Mouse (Mus musculus): Measurements from ENCODE around the gene Porcn.

Gene Porcn

DNA sequence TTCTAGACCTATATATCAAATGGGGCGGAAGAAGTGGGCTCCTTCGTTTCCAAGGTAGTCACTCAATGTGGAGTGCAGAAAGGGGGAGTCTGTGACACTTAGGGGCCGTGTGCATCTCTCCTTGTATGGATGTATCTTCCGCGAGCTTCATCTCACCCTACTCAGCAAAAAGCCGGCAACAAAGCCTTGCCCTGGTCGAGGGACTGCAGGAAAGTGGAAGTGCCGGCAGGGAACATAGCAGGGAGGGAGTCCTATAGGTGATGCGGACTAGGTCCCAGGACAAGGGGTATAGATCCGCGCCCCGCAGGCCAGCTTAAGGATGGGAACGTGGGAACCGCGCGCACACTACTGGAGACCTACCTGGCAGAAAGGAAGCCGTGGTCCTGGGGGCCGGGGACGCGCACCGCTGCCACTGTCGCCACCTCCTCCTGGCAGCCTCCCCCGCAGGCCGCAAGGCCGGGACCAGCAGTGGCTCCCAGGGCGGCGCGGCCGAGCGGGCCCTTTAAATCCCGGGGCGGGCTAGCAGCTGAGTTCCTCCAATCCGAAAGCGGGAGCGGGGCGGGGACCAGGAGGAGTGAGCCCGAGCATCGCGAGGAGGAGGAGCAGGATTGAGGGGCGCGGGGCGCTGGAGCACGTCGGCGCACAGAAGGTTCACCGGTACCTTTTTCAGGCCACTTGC is at the start of gene Porcn:
TSS of gene Porcn (minus strand) at position 511 of the 679 bp plus-strand sequence.
- peak; percentile 78 for DNase-seq

DNA sequence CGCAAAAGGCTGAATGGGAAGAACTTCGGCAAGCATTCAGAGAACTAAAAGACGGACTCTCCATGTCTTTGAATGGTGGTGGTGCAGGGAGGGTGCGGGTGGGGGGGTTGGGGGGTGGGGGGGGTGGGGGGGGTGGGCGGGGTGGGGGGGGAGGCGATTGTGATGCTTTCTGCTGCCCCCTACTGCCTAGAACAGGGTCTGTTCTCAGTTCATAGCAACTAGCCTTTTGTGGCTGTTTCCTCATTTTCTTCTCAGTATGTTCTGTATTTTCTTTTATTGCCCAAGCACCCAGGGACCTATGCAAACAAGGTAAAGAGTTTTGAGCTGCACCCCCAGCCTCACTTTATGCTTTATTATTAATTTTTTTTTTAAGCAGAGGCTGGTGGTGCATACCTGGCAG is 49.5 kb upstream of the Porcn start:
- no peak for DNase-seq

- DNase-seq, result peak; percentile 31
These were observed 47.4 kb upstream of the Porcn start for GRCm38 (mm10) chrX:8253711-8254110.

DNA sequence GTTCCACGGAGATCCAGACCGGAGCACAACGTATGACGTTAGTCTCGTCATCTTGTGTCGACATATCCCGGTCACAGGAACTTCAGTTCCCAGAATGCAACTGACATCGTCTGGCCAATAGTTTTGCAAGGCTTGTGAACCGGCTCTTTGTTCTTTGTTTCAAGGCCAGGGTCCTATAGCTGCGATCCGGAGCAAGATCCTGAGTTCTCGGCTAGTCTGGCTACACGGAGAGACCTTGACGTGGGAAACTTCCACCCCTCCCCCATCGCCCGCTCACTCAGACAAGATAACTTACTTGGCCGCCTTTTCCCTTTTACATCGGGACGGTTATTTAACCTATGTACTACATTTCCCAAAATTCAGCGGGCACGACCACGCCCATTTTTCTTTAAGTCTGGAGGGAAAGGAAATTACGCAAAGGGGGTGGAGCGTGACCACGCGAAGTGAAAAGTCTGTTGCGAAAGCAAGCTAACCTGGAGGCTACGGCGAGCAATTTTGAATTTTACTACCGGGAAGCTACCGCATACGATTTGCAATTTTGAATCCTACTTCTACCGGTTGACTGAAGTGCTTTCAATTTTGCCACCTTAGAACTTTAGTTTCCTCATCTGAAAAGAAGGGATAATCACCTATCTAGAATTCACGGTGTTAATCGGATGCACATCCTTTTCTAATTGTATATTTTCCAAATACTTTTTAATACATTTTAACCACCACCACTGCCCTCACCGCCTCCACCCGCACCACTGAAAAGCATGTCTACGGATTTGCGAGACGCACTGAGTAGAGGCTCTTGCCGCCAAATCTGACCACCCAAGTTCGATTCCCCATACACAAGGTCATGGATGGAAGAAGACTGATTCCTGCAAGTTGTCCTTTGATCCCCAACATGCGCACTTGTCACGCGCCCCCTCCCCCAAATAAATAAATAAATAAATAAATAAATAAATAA is 46.3 kb upstream of the Porcn start, which contains the start of gene Ftsj1:
TSS of gene Ftsj1 (minus strand) at position 73 of the 952 bp plus-strand sequence.
- peak; percentile 88 for DNase-seq

DNA sequence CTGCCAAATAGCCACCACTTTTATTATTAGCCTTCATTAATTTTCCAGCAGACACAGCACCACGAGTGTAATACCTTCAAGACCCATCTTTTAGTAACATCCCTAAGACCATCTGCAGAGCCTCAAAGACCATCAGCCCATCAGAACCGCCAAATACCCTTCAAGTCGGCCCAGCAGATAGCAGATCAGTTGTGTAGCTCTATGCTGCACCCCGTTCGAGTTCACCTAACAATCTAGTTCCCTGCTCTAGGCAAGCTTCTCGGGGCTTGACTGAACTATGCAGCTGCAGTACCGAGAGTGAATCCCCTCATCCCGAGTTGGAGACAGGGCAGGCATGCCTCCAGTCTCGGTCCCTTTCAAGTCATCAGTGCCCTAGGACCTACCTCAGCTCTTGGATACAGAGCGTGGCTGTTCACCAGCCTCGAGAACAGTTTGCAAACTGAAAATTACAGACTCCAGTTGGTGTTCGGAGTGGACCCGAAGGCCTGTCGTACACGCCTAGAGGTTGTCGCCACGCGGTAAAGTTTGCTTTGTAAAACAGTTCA is 45.5 kb upstream of the Porcn start:
- DNase-seq, result no peak

DNA sequence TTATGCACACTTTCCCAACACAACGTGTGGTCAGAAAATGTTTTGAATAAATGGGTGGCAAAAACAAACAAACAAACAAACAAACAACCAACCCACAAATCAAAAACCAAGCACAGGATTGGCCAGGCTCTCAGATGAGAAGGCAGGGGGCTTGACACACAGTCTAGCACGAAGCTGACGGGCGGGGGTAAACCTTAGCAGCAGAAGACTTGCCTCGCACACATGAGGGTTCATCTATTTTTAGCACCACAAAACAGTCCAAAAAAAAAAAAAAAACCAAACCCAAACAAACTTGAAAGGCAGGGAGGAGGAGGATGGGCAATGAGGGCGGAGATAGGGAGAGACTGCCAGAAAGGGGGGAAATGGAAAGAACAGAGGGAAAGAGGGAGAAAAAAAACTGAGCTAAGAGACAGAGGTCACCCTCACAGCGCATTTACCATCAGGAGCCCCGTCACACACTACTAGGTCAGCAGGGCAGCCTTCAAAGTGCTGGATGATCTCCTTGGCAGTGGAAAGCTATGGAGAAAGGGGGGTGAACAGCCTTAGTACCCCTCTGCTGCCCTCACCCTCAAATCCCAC is 42.3 kb upstream of the Porcn start:
- no peak for DNase-seq

DNA sequence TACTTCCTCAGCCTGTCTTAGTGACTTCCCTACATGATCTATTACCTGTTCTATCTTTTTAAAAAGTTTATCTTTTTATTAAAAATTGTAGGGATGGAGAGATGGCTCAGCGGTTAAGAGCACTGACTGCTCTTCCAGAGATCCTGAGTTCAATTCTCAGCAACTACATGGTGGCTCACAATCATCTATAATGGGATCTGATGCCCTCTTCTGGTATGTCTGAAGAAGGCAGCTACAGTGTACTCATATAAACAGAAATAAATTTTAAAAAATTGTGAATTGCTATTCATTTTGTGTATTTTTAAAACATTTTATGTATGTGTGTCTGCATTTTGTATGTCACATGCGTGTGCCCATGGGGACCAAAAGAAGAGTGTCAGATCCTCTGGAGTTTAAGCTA is 41.4 kb upstream of the Porcn start:
- DNase-seq, result no peak

DNA sequence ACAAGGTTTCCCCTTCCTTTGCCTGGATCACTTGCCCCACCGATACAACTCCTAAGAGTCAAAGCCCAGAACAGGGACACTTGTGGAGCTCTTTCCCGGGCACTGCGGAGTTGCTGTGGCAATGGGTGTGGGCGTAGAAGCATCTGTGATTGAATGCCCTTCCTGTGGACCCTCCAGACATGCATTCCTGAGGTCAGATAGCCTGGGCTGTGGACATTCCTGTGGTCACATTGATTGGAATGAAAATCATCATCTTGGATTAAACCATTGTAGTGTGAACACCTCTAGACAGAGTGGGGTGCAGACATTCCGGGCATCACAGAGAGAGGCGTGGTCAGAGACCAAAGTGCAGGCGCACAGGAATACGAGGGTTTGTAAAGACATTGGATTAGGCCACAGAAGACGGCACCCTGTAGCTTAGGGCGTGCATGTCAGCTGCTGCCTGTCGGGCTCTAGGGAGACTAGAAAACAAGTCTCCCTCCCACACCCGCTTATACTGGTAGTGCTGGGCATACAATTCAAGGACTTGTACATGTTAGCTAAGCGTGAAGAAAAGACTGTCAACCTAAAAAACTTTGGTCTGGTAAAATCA is 32.6 kb upstream of the Porcn start:
- DNase-seq, result no peak

DNA sequence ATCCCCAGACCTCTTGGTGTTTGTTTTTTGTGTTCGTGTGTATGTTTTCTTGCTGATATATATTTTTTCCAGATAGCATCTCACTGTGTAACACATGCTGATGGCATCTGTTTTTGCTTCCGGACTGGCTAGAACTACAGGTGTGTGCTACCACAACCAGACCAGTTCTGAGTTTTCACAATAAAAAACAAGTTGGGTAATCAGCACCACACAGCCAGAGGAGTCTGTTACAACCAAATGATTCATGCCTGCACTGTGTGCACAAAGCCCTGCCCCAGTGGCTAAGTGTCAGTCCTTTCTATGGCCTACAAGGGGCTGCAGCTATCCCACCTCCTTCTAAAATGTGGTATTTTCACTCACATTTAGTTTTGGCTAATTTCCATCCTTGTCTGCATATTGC is 30.4 kb upstream of the Porcn start:
- DNase-seq, result no peak

GRCm38 (mm10) chrX:8233602-8234001 is 27.3 kb upstream of the Porcn start:
- no peak for DNase-seq

DNA sequence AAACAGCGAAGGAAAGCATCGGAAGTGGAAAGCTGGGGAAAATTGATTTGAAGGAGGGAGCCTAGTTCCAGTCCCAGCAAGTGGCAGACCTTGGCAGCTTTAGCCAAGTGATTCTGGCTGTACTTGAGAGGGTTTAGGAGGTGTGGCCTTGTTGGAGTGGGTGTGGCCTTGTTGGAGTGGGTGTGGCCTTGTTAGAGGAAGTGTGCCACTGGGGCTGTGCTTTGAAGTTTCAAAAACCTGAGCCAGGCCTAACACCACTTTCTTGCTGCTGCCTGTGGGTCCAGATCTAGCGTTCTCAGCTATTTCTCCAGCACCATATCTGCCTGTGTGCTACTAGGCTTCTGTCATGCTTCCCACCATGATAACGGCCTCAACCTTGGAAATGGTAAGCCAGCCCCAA is 23.9 kb upstream of the Porcn start:
- DNase-seq, result no peak

DNA sequence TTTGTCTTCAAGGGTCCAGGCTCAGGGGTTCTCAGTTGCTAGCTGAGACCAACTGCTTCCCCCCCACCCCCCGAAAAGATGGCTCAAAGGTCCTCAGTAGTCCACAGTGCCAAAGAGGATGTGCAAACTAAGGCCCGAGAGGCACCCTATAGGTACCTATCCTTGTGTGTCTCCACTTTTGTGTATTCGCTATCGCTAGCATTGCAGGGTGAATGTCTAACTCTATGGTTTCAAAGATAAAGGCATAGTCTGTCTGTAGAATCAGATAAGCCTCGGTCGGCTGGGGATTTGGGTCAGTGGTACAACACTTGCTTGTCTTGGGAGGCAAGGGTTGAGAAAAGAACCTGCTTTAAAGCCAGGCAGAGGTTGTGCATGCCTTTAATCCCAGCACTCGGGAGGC is 17.1 kb upstream of the Porcn start:
- DNase-seq, result no peak

GRCm38 (mm10) chrX:8222678-8223421 is 16.5 kb upstream of the Porcn start:
- DNase-seq, result no peak

- no peak for DNase-seq
These were observed 16.0 kb upstream of the Porcn start for GRCm38 (mm10) chrX:8222296-8222677.

DNA sequence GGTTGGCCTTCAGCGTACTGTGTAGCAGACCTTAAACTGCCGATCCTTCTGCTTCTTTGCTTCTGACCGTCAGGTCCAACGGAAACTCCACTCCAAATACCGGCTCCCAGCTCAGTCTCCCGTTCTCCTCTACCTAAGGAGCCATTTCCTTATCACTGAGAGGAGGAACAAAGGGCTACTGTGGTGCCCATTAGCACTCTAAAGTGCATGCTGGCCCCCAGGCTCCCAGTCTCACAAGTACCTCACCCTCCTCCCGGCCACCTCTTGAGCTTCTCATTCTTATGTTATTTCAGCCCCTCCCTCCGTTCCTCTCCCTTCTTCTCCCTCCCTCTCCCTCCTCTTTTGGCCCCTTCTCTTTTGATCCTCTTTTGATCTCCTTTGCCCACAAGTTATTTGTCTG is 13.3 kb upstream of the Porcn start:
- DNase-seq, result no peak

DNA sequence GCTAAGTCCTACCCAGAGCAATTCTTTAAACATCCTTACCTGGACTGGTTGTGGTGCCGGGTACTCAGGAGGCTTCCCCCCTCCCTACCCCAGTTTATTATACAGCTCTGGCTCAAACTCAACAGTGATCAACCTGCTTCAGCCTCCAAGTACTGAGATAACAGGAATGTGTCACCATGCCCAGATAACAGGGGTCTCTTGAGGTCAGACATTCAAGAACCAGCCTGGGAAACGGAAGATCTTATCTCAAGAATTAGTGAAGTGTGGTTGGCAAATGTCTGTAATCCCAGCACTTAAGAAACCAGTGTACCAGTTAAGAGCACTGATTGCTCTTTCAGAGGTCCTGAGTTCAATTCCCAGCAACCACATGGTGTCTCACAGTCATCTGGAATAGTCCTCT is 11.8 kb upstream of the Porcn start:
- DNase-seq, result no peak

DNA sequence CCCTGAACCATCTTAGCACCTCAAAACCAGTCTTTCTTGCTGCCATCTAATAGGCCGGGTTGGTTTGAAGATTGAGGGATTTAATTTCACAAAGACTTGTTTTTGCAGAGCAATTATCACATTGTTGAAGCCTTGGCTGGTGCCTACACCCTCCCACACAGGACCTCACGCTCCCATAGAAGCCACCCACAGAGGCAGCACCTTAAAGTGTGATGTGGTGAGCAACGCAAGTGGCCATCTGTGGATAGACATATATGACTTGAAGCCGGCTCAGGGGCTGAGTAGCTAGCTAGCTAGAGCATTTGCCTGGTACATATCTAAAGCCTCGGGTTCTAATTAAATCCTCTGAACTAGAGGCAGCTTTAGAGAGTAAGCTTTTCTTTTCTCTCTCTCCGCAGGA is 11.1 kb upstream of the Porcn start:
- no peak for DNase-seq

- DNase-seq, result no peak
These were observed 5.3 kb upstream of the Porcn start for GRCm38 (mm10) chrX:8211490-8212207.

DNA sequence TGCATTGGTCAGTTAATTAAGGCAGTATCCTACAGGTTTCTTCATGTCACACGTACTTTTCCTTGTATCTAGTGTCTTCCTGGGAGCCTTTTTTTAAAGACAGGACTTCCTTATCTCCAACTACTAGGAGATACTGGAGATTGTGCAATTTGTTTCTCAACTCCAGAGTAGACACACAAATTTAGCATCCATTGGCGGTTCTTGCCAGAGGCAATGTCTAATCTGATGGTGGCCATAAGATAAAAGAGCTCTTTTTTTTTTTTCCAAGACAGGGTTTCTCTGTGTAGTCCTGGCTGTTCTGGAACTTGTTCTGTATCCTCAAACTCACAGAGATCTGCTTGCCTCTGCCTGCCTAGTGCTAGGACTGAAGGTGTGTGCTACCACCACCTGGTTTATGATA is 3.4 kb upstream of the Porcn start:
- no peak for DNase-seq

DNA sequence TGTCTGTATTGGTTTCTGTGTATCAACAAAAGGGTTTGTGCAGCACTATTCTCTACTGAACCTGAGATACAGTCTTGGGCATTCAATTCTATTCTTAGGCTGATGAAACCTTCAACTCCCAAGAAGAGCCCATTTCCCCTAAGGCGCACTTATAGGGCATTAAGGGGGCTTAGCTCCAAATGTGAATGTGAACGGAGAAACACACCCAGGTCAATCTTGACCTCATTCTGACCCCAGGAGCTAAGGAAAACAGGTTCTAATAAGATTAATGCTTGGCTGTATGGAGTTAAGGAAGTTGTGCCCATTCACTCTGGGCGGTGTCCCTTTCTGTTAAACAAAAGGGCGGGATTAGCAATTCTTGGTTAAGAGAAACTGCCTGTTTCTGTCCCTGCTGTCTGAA is 899 bp upstream of the Porcn start:
- no peak for DNase-seq

- no peak for DNase-seq
These were observed 421 bp upstream of the Porcn start for GRCm38 (mm10) chrX:8206694-8207197.

GRCm38 (mm10) chrX:8205551-8205950 is 774 bp downstream of the Porcn start:
- DNase-seq, result no peak
